Mouse (Mus musculus) embryonic facial prominence, embryonic 11.5 days (tissue): ENCODE results near the gene Abcb9. TPM values are rescaled to one million over a fixed set of nuclear protein-coding genes. Genes with fewer than 3 reads are reported as not detected.

Experiments used
- polyA plus RNA-seq: library from polyadenylated mRNA; unstranded; fragments of >200 nt; fragmentation: Nextera tagmentation; extraction: Ambion mirVana; gene quantifications from 2 replicates; pipeline ENCODE4 v1.2.1, GENCODE M21; 2014

The Abcb9 gene
- polyA plus RNA-seq, 1 experiment from 2014 or later = 0.46 TPM

Other genes starting within 250 kb of the Abcb9 start
- 0.14 TPM in 1 of 2 replicates, not detected in the other for gene Hcar2, start 230.3 kb downstream of the Abcb9 start, polyA plus RNA-seq
- gene Hcar1, start 215.8 kb downstream of the Abcb9 start, polyA plus RNA-seq = 0.10 and 0.39 TPM in 2 replicates
- gene Denr, start 188.6 kb downstream of the Abcb9 start, polyA plus RNA-seq = 162 and 184 TPM in 2 replicates
- 0.64 TPM in 1 of 2 replicates, not detected in the other for gene Gm43518, start 168.4 kb downstream of the Abcb9 start, polyA plus RNA-seq
- 3.5 and 5.4 TPM in 2 replicates for gene Ccdc62, start 165.1 kb downstream of the Abcb9 start, polyA plus RNA-seq
- 3.0 and 5.0 TPM in 2 replicates for gene Hip1r, start 122.2 kb downstream of the Abcb9 start, polyA plus RNA-seq
- gene Vps37b, start 63.5 kb downstream of the Abcb9 start, polyA plus RNA-seq = 29.2 and 31.3 TPM in 2 replicates
- 9.6 and 10.6 TPM in 2 replicates for gene Ogfod2, start 16.5 kb upstream of the Abcb9 start, polyA plus RNA-seq
- 81.3 and 97.4 TPM in 2 replicates for gene Arl6ip4, start 20.3 kb upstream of the Abcb9 start, polyA plus RNA-seq
- gene Pitpnm2, start 154.0 kb upstream of the Abcb9 start, polyA plus RNA-seq = 3.4 and 3.5 TPM in 2 replicates
- 14.7 and 17.4 TPM in 2 replicates for gene Mphosph9, start 232.2 kb upstream of the Abcb9 start, polyA plus RNA-seq
- 14.7 and 15.8 TPM in 2 replicates for gene 2810006K23Rik, start 232.3 kb upstream of the Abcb9 start, polyA plus RNA-seq